Mouse (Mus musculus) forebrain, embryonic 13.5 days (tissue): Measurements from ENCODE around the gene Rpl36-ps4. TPM values are rescaled to one million over a fixed set of nuclear protein-coding genes. Genes with fewer than 3 reads are reported as not detected.

Source experiments
- ATAC-seq: fragments of 200-750 bp; cut with Nextera tagmentation; 2 replicates; pipeline ENCODE4 v1.8.0; 2017
- H3K27ac ChIP-seq: fragments of 300-500 bp; sonication (generic); 2 replicates; pipeline ENCODE4 v1.5.1; 2015; ENCODE audit warnings: inconsistent platforms, mild to moderate bottlenecking, moderate library complexity
- H3K27me3 ChIP-seq: fragments of 300-500 bp; sonication (generic); 2 replicates; pipeline ENCODE4 v1.6.1; 2015; ENCODE audit warnings: mild to moderate bottlenecking, inconsistent platforms
- H3K36me3 ChIP-seq: fragments of 300-500 bp; sonication (generic); 2 replicates; pipeline ENCODE4 v1.6.1; 2015; ENCODE audit warnings: mild to moderate bottlenecking, inconsistent platforms; ENCODE audit not compliant: poor library complexity, severe bottlenecking
- H3K4me1 ChIP-seq: fragments of 300-500 bp; sonication (generic); 2 replicates; pipeline ENCODE4 v1.6.1; 2015; ENCODE audit warnings: inconsistent platforms
- H3K4me2 ChIP-seq: fragments of 300-500 bp; sonication (generic); 2 replicates; pipeline ENCODE4 v1.6.1; 2015; ENCODE audit warnings: inconsistent platforms, mild to moderate bottlenecking, moderate library complexity
- H3K4me3 ChIP-seq: fragments of 300-500 bp; sonication (generic); 2 replicates; pipeline ENCODE4 v1.5.1; 2015; ENCODE audit warnings: mild to moderate bottlenecking, inconsistent platforms
- H3K9ac ChIP-seq: fragments of 300-500 bp; sonication (generic); 2 replicates; pipeline ENCODE4 v1.6.1; 2015; ENCODE audit warnings: mild to moderate bottlenecking, inconsistent platforms
- H3K9me3 ChIP-seq: fragments of 300-500 bp; sonication (generic); replicated peaks from 2 replicates; pipeline ENCODE4 v1.6.1; 2016; ENCODE audit warnings: inconsistent platforms
- WGBS: fragments of 180-500 bp; shearing (Covaris S2); methylation state at CpG from one replicate; pipeline ENCODE4 v1.1.7; 2015; 5-methylcytosine and 5-hydroxymethylcytosine counted together
- polyA plus RNA-seq: library from polyadenylated mRNA; unstranded; fragments of >200 nt; fragmentation: Nextera tagmentation; extraction: Ambion mirVana; gene quantifications from 2 replicates; pipeline ENCODE4 v1.2.1, GENCODE M21; 2015

Rpl36-ps4 gene
- not detected in 2 replicates for polyA plus RNA-seq

GRCm38 (mm10) chr17:87920677-87921076 lies at the start of gene Rpl36-ps4:
TSS of gene Rpl36-ps4 (plus strand) at chr17:87920977.
- H3K4me1 ChIP-seq = no peaks in the 10 kb centered on the region
- WGBS = 94% methylated on average over 5 of the region's 5 CpGs
- H3K27ac ChIP-seq = no peak within 1 kb of the TSS
- no peak within 1 kb of the TSS for H3K4me2 ChIP-seq
- no peak for ATAC-seq
- H3K27me3 ChIP-seq = no peaks in the 10 kb centered on the region
- H3K4me3 ChIP-seq = no peak within 1 kb of the TSS
- no peaks in the 10 kb centered on the region for H3K9me3 ChIP-seq
- no peaks in the 10 kb centered on the region for H3K36me3 ChIP-seq
- no peak within 1 kb of the TSS for H3K9ac ChIP-seq

GRCm38 (mm10) chr17:87871461-87872126 lies 49.2 kb upstream of the Rpl36-ps4 start:
- no peak overlapping the region for H3K4me2 ChIP-seq
- no peak for ATAC-seq
- H3K27ac ChIP-seq = no peak overlapping the region
- H3K4me1 ChIP-seq = peaks cover 8% of the 10 kb centered on the region
- no peaks in the 10 kb centered on the region for H3K36me3 ChIP-seq
- H3K9ac ChIP-seq = no peak overlapping the region
- H3K4me3 ChIP-seq = no peak overlapping the region
- H3K27me3 ChIP-seq = no peaks in the 10 kb centered on the region
- no peaks in the 10 kb centered on the region for H3K9me3 ChIP-seq
- 80% methylated on average over 13 of the region's 13 CpGs for WGBS

GRCm38 (mm10) chr17:87872286-87872685 lies 48.5 kb upstream of the Rpl36-ps4 start:
- Histone ChIP-seq H3K36me3 (no peaks in the 10 kb centered on the region), H3K4me3 (no peak overlapping the region), H3K4me1 (peaks cover 15% of the 10 kb centered on the region), H3K27me3 (no peaks in the 10 kb centered on the region), H3K4me2 (no peak overlapping the region), H3K9me3 (no peaks in the 10 kb centered on the region), H3K27ac (no peak overlapping the region; the same call in 1 of the 2 replicates), H3K9ac (no peak overlapping the region)
- 18% methylated on average over 4 of the region's 4 CpGs for WGBS
- ATAC-seq = no peak

GRCm38 (mm10) chr17:87873456-87873855 lies 47.3 kb upstream of the Rpl36-ps4 start:
- Histone ChIP-seq H3K36me3 (no peaks in the 10 kb centered on the region), H3K27me3 (no peaks in the 10 kb centered on the region), H3K9me3 (no peaks in the 10 kb centered on the region), H3K4me2 (no peak overlapping the region), H3K4me1 (peaks cover 24% of the 10 kb centered on the region), H3K9ac (no peak overlapping the region), H3K4me3 (no peak overlapping the region), H3K27ac (no peak overlapping the region)
- no peak for ATAC-seq
- WGBS = 77% methylated on average over 7 of the region's 7 CpGs

- WGBS = 88% methylated on average over 4 of the region's 4 CpGs
- no peaks in the 10 kb centered on the region for H3K9me3 ChIP-seq
Observed at GRCm38 (mm10) chr17:87873943-87874342, 46.8 kb upstream of the Rpl36-ps4 start.

GRCm38 (mm10) chr17:87875346-87875920 lies 45.3 kb upstream of the Rpl36-ps4 start:
- H3K4me1 ChIP-seq = peaks cover 40% of the 10 kb centered on the region
- H3K27ac ChIP-seq = no peak overlapping the region
- H3K9ac ChIP-seq = no peak overlapping the region
- H3K36me3 ChIP-seq = no peaks in the 10 kb centered on the region
- no peak overlapping the region for H3K4me3 ChIP-seq
- H3K9me3 ChIP-seq = no peaks in the 10 kb centered on the region
- 90% methylated on average over 8 of the region's 8 CpGs for WGBS
- ATAC-seq = no peak
- no peaks in the 10 kb centered on the region for H3K27me3 ChIP-seq
- H3K4me2 ChIP-seq = no peak overlapping the region

More at GRCm38 (mm10) chr17:87873943-87874342, 46.8 kb upstream of the Rpl36-ps4 start:
- H3K36me3 ChIP-seq = no peaks in the 10 kb centered on the region
- ATAC-seq = no peak
- H3K27me3 ChIP-seq = no peaks in the 10 kb centered on the region
- H3K4me1 ChIP-seq = peaks cover 28% of the 10 kb centered on the region
- no peak overlapping the region for H3K27ac ChIP-seq
- no peak overlapping the region for H3K9ac ChIP-seq
- H3K4me2 ChIP-seq = no peak overlapping the region
- no peak overlapping the region for H3K4me3 ChIP-seq

GRCm38 (mm10) chr17:87876295-87877000 lies 44.3 kb upstream of the Rpl36-ps4 start:
- Histone ChIP-seq H3K27me3 (no peaks in the 10 kb centered on the region), H3K27ac (no peak overlapping the region), H3K4me1 (peaks cover 40% of the 10 kb centered on the region), H3K9me3 (no peaks in the 10 kb centered on the region), H3K4me3 (no peak overlapping the region), H3K36me3 (no peaks in the 10 kb centered on the region), H3K4me2 (no peak overlapping the region), H3K9ac (no peak overlapping the region)
- WGBS = 88% methylated on average over 11 of the region's 11 CpGs
- no peak for ATAC-seq

- 9% methylated on average over 25 of the region's 25 CpGs for WGBS
- H3K27me3 ChIP-seq = no peaks in the 10 kb centered on the region
- no peaks in the 10 kb centered on the region for H3K9me3 ChIP-seq
- H3K36me3 ChIP-seq = no peaks in the 10 kb centered on the region
- H3K27ac ChIP-seq = peak overlapping the region; percentile 54; the same call in 1 of the 2 replicates
- peak; percentile 70 for ATAC-seq
- H3K4me1 ChIP-seq = peaks cover 33% of the 10 kb centered on the region
- peak overlapping the region; percentile 42 for H3K4me2 ChIP-seq
- H3K4me3 ChIP-seq = no peak overlapping the region
- H3K9ac ChIP-seq = 0 out of 2 replicates have a peak overlapping the region, but pooled peaks have one; percentile 22
Observed at GRCm38 (mm10) chr17:87877207-87878073, 43.3 kb upstream of the Rpl36-ps4 start.

GRCm38 (mm10) chr17:87878556-87879483 lies 42.0 kb upstream of the Rpl36-ps4 start:
- H3K9me3 ChIP-seq = no peaks in the 10 kb centered on the region
- no peak overlapping the region for H3K9ac ChIP-seq
- H3K4me1 ChIP-seq = peaks cover 33% of the 10 kb centered on the region
- H3K4me2 ChIP-seq = no peak overlapping the region
- no peak overlapping the region for H3K4me3 ChIP-seq
- WGBS = 15% methylated on average over 10 of the region's 10 CpGs
- no peaks in the 10 kb centered on the region for H3K36me3 ChIP-seq
- H3K27ac ChIP-seq = no peak overlapping the region
- no peaks in the 10 kb centered on the region for H3K27me3 ChIP-seq
- ATAC-seq = 0 out of 2 replicates have a peak, but pooled peaks have one; percentile 4

- Histone ChIP-seq H3K4me1 (peaks cover 33% of the 10 kb centered on the region), H3K27me3 (no peaks in the 10 kb centered on the region), H3K9ac (no peak overlapping the region), H3K4me2 (no peak overlapping the region), H3K27ac (no peak overlapping the region), H3K9me3 (no peaks in the 10 kb centered on the region), H3K36me3 (no peaks in the 10 kb centered on the region), H3K4me3 (no peak overlapping the region)
- ATAC-seq = peak; percentile 58
- WGBS = 23% methylated on average over 9 of the region's 9 CpGs
Observed at GRCm38 (mm10) chr17:87879484-87880225, 41.1 kb upstream of the Rpl36-ps4 start.
